Mouse (Mus musculus) ZHBTc4 (cell line): Measurements from ENCODE around the gene Zfhx3.
A peak's percentile ranks its signal among the peaks of the same experiment; 100 is the strongest.

ENCODE experiments used
- DNase-seq: peaks from one replicate; pipeline ENCODE4 v3.0.0-alpha.2; 2011; ENCODE audit warnings: low read depth, low spot score

Zfhx3 gene

DNA sequence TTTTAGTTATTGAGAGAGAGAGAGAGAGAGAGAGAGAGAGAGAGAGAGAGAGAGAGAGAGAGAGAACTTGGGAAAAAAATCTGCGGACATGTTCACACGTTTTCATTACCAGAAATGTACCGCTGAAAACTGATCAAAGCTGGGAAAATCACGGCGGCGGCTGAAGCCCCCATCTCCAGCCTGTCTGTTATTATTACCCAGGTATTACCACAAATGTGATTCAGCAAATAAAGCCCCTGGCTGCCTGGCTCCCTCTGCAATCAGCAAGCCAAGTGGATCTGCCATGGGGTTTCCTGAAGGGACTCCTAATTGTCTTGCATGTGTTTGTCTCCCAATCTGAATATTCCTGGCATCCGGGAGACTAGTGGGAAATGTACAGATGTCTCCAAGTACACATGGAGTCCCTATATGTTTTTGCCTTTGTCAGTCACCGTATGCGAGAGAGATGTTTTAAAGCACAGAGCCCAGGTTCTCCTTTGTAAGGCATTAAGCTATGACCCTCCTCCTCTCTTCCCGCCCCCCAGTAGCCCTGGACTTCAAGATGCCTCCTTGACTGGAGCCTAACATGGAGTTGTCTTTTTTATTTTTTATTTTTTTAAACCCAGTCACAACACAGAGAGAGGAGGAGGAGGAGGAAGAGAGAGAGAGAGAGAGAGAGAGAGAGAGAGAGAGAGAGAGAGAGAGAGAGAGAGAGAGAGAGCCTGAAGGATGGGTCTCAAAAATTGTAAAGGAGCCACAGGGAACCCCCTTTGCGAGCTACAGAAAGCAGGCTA, at the start of gene Zfhx3:
Gene Zfhx3 (plus strand): TSS at position 723 of the 773 bp plus-strand sequence.
- no peak for DNase-seq

GRCm38 (mm10) chr8:107918984-107919383, 23.5 kb upstream of the Zfhx3 start:
- DNase-seq, result no peak

DNA sequence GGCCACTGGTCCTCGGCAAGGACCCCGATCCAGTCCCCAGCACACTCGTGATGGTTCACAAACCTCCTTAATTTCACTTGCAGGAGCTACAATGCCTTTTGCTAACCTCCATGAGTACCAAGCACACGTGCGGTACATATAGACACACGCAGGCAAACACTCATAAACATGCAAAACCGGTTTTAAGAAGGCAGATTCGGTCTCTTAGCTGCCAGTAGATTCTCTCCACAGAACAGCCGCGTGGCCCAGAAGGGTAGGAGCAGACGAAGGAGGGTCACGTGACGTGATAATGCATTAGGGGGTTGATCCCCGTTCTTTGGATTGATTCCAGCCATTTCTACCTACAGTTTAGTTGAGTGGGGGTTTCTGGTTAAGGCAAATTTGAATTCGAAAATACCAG, 16.3 kb upstream of the Zfhx3 start:
- no peak for DNase-seq

DNA sequence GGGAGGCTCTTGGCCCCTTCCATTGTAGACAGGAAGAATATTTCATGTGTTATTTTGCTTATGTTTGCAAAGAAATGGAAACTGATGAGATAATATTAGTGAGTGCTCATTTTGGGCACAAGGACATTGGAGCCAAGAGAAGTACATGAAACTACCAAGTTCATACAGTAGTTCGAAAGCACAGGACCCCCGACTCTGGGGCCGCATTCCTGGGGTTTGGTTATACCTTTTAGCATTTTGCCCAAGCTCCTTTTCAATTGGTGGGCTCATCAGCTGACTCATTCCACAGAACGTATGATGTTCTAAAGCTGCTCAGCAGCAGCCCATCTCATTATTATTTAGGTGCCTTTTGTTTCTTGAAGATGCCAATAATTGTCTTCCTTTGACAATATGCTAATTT, 5.7 kb upstream of the Zfhx3 start:
- DNase-seq, result no peak

GRCm38 (mm10) chr8:107938231-107938630, 4.2 kb upstream of the Zfhx3 start:
- peak; percentile 9 for DNase-seq

DNA sequence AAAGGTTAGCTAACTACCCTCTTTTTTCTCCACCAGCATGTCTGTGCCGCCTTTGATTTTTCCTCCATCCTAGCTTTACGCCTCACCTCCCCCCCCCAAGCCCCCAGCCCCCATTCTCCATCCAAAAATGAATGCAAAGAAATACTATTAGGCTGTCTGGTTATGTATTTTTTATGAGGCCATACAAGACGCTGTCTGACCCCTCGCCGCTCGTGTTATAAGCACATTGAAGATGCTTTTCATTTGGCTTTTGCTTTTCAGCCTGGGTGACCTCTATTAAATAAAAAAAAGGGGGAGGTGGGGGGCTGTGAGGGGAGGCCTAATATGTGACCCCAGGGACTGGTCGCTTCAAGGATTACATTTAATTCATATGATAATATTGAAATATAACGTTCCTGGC, 2.3 kb upstream of the Zfhx3 start:
- DNase-seq, result no peak

DNA sequence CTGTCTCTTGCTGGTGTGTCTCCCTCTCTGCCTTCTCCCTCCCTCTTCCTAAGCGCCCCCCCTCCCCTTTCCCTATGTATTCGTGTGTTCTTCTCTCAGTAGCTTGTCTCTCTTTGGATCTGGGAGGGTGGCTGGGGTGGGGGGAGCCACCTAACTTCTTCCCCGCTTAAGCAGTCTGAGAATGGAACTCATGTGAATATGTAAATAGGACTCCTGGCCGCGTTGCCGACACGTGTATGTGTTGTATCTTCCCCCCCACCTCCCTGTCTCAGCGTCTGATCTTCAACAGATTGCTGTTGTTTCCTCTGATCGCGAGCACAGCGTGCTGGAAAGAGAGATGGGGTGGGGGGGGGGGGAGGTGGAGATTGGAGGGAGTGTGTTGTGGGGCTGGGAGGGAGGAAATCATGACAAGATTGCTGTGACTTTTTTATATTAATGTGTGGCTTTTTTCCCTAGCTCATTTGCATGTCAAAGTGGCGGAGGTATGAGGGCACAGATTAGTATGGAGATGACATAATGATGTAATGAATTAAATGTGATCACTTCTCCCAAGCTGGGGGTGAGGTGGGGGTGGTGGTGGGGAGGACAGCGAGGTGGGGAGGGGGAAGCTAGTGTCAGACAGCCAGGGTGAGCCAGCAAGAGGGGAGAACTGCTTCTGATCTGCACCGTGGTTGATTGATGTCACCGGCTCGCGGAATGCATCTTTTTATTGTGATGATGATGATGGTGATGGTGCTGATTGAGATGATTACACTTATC, 487 bp downstream of the Zfhx3 start:
- peak; percentile 37 for DNase-seq

DNA sequence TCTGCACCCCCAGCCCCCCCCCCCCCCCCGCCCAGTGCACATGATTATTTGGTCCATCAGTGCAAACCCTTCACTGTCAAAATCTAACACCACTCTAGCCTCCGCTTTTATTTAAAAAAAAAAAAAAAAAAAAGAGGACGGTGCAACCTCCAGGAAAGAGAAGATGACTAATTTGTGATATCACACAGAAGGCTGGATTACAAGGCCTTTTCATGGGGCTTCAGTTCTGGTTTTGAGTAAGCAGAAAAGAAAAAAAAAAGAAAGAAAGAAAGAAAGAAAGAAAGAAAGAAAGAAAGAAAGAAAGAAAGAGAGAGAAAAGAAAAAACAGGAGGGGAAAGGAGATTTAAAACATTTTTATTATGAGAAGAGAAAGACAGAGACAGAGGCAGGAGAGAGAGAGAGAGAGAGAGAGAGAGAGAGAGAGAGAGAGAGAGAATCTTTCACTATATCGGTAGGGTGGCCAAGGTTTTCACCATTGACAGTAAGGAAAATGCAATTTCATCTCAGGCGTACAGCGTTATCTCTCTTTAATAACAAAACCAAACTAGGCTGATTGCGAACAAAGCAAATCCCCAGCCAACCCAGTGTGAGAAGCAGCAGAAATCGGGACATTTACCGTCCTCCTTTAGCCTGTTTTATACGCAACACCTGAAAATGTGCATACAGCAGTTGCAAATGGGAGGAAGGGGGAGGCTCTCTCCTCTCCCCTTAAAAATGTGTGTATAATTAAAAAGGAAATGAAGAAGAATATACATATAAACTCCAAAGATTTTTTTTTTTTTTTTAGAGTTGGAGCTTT, 1.3 kb downstream of the Zfhx3 start:
- no peak for DNase-seq

GRCm38 (mm10) chr8:107944676-107945600, 2.5 kb downstream of the Zfhx3 start:
- peak; percentile 43 for DNase-seq

- DNase-seq, result no peak
Observed at GRCm38 (mm10) chr8:107946888-107947287, 4.4 kb downstream of the Zfhx3 start.

GRCm38 (mm10) chr8:107955887-107956286, 13.4 kb downstream of the Zfhx3 start:
- no peak for DNase-seq

DNA sequence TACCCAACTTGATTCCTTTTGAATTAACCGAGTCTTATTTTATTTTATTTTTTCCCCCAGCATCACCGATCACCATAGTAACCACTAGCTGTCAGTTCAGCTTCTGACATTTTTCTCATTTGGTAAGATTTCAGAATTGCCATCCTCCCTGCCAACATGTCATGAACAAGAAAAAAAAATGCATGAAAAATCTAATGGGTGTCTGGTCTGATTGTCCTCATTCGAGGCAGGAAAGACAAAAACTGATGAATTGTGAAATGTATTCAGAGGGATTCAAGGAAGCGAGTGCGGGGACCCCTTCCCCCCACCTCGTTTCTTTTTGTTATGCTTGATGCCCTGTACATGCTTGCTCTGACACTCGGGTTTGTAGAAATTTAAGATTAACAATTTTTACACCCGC, 15.1 kb downstream of the Zfhx3 start:
- DNase-seq, result no peak

DNA sequence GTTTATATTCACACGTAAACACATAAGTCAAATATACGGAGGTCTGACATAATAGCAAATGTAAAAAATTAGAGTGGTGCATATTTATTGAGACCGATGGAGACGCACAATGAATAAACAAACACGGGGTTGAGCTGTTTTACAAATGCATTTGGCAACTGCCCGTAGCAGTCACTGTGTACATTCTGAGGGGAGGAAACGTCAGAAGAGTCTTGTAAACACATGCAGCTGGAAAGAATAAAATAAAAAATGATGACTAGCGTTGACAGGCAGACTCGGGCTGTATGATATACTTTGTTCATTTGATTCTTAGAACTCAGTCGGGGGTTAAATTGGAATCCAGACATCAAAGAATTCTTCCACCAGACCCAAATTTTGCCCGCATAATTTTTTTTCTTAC, 18.0 kb downstream of the Zfhx3 start:
- DNase-seq, result no peak

GRCm38 (mm10) chr8:107960878-107961277, 18.4 kb downstream of the Zfhx3 start:
- DNase-seq, result no peak

DNA sequence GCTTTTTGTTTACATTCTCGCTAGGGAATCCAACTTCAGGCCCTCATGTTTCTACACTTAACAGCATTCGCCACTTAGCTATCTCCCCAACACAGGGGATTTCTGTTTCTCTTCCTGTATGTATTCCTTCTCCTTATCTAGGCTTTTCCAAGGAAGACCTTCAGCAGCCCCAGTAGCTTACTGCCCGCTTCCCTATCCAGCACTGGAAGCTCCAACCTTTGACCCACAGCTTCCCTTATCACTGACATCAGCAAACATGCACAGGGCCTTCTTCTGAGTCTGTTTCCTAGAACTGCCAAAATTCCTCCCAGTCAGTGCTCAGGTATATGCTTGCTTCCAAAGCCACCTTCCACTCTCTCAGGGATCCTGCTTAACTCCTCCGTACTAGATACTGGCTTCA, 29.8 kb downstream of the Zfhx3 start:
- no peak for DNase-seq

DNA sequence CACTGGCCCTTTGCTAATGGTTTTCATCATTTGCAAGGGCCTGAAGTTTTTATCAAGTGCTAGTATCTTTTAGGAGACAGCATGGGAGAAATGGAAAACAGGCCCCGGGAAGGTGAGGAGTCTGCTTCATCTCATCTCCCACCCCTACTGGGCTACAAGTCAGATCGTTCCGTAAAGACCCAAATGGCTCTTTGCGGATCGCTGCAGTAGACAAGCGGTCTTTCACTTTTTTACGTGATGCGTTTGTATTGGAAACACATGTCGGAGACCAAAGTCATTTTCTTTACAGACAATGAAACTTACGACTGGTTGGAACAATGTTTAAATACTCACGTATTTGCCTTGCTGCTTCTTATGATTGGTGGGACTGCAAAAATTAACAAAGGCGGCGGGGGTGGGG, 32.0 kb downstream of the Zfhx3 start:
- DNase-seq, result no peak

DNA sequence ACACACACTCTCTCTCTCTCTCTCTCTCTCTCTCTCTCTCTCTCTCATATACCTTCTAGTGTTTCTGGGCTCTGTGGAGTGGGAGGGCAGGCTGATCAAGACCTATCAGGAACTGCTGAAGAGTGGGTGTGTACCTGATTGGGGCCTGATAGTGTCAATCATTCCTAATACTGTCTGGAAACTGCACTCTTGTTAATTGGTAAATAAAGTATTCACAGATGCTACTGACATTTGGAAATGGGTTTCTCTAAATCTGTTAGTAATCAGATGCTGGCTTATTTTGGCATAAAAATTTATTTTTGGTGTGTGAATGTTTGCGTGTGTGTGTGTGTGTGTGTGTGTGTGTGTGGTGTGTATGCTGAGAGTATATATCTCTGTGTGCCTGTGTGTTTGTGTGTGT, 35.8 kb downstream of the Zfhx3 start:
- DNase-seq, result no peak

DNA sequence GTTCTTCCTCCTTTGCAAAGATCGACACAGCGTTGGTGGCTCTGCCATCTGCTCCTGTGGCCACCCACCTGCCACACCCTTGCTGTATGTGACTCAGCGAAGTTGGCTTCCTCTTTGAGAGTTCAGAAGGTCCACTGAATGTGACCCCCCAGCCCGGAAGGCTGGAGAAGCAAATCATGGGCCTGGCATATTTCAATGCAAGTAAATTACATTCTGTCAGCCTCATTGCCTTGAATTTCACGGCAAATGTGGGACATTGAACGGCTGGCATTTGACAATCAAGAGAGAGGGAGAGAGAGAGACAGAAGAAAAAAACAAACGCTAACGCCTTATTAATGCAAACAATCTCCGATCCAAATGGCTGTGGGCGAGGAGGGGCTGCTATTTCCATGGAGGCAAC, 38.2 kb downstream of the Zfhx3 start:
- no peak for DNase-seq

- peak; percentile 5 for DNase-seq
Observed at GRCm38 (mm10) chr8:107986629-107987028, 44.2 kb downstream of the Zfhx3 start.

DNA sequence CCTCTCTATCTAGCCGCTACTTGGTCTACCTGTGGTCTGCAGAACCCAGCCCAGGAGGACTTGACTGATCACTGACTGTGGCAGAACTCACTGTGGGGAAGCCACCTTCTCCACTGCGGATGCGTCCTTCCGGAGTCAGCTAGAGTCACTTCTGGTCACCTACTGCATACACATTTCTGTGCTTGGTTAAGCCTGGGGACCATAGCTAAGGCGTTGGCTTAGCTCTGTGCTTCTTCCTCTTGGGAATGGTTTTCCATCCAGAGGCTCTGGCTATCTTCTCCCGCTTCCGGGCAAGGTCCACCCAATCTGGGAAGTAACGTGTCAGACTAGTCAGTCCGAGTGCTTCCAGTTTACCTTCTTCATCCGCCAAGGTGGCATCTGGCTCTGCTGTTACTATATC, 56.4 kb downstream of the Zfhx3 start:
- no peak for DNase-seq

DNA sequence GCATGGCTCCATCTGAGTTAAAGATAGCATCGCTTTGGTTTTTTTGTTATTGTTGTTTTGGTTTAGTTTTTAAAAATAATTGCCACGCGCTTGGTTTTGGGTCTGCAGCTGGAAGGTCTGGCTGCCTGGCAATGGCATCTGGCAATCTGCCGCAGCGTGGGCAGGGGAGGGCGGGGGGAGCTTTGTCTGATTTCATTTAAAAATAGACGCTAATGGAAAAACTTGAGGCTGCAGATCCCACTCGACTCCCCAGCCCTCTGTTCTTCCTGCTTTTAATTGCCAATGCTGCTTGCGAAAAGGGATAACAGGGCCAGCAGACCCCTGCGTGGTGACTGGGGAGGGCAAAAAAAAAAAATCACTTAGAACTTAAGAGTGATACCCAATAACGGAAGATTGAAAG, 69.1 kb downstream of the Zfhx3 start:
- no peak for DNase-seq
